Mouse (Mus musculus) inflammation-experienced regulatory T-cells, adult 6 months (primary cell): ENCODE measurements at regions not wholly inside any gene's neighbourhood (a gene's known extent, or its start where the extent isn't known, plus 50 kb on each side); places are given as distances from the start of the nearest gene placed in this dataset.
A peak's percentile ranks its signal among the peaks of the same experiment; 100 is the strongest.

Source experiments
- ATAC-seq: one replicate; pipeline ENCODE4 v1.8.0; 2017

GRCm38 (mm10) chr2:45236168-45236700, 119.0 kb upstream of the Zeb2 start:
- ATAC-seq: no peak

DNA sequence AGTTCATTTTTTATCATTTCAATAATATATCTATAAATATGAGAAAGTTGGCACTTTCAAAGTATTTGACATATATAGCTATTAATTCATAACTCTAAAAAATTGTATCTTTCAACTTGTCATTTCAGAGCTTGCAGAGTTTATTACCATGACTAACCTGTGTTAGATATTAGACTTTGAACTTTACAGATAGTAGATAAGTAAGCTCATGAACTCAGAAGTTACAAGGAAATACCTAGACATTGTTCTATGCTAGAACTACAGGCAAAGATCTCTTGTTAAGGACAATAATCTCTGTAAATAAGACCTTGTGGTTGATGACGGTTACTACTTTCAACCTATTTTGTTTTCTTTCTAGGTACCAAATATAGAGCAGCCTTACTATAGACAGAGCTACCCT, 117.0 kb upstream of the Zeb2 start:
- ATAC-seq: no peak

DNA sequence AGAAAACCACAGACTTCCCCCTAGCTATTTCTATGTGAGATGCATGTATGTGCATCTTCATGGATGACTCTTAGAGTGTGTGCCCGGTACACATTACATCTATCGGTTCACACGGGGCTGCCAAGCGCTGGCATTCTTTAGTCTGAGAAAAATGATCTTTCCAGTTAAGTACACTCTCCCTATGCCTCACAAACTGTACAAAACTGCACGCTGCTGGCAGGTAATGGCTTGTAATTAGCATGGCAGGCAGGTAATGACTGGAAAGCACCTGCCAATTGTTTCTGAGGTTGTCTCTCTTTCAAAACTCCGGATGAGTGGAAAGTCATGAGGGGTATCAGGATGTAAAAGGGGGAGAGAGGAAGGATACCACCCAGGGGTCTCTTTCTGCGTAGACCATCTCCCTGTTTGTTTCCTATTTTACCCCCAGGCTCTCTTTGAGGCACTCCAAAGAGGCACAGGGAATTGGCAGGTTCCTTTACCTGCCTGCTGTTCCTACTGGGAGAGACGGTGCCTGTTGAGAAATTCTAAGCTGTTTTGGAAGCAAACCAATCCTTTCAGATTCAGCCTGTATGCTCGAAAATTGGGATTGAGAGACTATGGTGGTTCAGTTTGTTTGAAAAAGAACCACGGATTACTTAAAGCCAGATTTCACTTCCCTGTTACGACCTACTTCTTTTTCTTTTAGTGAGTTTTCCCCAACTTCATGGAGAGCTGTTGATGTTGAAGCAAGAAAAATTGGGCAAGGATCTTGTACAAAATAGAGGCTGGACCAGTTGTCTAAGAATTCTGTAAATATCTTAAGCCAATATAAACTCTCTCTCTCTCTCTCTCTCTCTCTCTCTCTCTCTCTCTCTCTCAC, 113.4 kb upstream of the Zeb2 start:
- ATAC-seq: no peak

DNA sequence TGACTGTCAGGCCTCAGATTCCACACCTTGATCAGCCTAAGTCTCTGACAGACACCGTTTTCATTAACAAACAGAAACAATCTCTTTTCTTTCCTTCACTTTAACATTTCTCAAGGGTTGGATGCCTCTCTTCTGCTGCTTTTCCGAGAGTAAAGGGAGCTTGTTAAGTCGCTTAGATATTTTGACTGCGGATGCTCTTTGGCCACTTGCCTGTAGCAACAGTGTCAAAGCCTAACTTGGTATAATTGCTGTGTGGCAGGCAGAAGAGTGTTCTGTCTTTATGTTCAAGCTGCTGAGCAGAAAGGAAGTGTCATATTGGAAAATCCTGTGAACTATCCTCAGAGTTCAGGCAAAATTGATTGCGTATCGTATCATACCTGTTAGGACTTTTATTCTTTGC, 112.3 kb upstream of the Zeb2 start:
- ATAC-seq: no peak

GRCm38 (mm10) chr2:45227276-45227944, 110.2 kb upstream of the Zeb2 start:
- ATAC-seq: no peak

- no peak for ATAC-seq
Measured at GRCm38 (mm10) chr2:45226045-45226370, 108.8 kb upstream of the Zeb2 start.

DNA sequence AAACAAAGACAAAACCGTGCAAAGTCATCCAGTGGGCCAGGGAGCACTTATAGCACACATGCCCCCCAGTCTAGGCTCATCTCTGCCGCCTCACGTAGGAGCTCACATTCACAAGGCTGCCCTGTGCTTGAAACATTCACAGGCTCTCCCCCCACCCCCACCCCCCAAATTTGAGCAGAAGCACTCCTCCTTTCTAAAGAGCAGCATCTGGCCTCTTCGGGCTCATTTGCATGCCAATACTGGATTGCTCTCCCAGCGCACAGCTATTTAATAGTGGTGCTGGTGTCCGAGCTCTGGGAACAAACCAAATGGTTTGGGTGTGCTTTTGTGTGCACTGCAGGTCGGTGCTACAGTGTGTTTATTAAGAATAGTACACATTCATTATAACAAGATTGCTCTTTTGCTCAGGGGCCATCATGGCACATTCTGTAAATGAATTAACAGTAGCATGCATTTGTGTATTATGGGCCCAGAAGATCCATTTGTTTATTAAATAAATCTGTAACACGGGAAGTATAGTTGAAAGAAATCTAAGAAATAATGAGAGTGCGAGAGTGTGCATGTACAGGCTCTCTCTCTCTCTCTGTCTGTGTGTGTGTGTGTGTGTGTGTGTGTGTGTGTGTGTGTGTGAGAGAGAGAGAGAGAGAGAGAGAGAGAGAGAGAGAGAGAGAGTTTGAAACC, 108.3 kb upstream of the Zeb2 start:
- ATAC-seq: no peak

DNA sequence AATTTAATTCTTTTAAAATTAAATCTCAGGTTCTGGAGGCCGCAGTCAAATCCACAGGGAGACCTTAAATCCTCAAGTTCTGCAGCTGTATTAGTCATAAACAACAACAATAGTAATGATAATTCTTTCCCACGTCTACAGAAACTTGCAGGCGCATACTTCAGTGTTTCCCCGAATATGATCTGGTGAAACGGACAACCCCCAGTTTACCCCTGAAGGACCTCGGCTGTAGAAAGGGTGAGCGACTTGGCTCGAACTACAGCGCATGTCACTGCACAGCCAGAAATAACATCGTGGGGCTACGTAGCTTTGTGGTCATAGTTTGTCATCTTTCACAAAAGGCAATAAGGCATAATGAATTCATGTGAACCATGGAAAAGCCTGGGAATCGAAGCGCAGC, 105.0 kb upstream of the Zeb2 start:
- ATAC-seq: no peak

- no peak for ATAC-seq
Measured at GRCm38 (mm10) chr2:45219851-45220250, 102.7 kb upstream of the Zeb2 start.

DNA sequence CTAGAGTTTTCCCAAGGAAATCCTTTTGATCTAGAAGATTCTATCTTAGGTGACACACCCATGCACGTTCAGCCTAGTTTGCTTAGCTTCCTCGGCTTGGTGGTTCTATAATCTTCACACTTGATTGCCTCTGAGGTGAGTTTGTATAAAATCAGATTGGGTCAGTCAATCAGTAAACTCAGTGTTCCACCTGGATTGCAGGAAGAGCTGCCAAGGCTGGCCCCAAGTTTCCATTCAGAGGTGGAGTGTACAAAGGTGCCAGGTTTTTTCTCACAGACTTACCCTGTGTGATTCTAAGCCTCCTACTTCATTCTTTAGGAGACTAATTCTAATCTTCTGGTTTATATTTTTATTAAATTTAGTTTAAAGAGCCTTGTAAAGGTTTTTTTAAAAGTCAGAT, 95.6 kb upstream of the Zeb2 start:
- no peak for ATAC-seq

- no peak for ATAC-seq
Measured at GRCm38 (mm10) chr2:45208526-45208925, 91.3 kb upstream of the Zeb2 start.

DNA sequence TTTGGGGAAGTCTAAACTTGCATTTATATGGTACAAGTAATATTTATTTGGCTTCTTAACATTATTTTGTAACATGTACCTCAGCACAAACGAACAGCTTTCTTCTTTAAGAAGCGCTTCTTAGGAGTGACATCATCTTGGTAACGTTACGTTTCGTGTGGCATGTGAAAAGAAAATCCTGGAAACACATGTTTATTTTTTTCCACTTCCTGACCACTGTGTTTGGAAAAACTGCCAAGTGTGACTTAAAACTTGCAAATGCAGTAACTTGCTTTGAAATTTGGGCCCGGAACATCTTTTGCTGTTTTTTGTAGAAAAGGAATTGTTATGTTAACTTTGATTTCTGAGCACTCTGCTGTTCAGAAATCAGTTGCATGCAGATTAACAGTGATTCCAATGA, 88.6 kb upstream of the Zeb2 start:
- ATAC-seq: no peak

GRCm38 (mm10) chr2:45205211-45205610, 88.0 kb upstream of the Zeb2 start:
- no peak for ATAC-seq

- ATAC-seq: no peak
Measured at GRCm38 (mm10) chr2:45197955-45198631, 80.9 kb upstream of the Zeb2 start.

- peak; percentile 73 for ATAC-seq
Measured at GRCm38 (mm10) chr2:45197342-45197741, 80.1 kb upstream of the Zeb2 start.

DNA sequence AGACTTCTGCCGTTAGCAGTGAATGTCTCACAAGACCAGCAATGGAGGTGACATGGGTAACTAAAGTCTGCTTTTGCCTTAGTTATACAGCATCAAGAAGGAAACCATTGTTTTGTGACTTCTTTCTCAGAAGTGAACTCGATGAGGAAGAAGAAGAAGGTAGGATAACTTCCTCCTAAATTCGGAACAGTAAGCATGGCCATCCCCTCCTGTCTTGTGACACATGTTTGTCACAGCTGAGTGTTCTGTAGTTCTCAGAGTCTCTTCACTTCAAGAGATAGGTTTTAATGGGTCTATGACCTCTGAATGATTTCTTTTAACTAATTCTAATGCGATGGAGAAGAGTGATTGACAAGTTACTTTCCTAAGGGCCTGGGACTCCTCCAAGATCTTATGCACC, 79.3 kb upstream of the Zeb2 start:
- ATAC-seq: no peak

- ATAC-seq: no peak
Measured at GRCm38 (mm10) chr2:45194335-45194734, 77.1 kb upstream of the Zeb2 start.

GRCm38 (mm10) chr2:45185621-45185999, 68.4 kb upstream of the Zeb2 start:
- ATAC-seq: no peak

GRCm38 (mm10) chr2:45184704-45185620, 67.8 kb upstream of the Zeb2 start:
- no peak for ATAC-seq

DNA sequence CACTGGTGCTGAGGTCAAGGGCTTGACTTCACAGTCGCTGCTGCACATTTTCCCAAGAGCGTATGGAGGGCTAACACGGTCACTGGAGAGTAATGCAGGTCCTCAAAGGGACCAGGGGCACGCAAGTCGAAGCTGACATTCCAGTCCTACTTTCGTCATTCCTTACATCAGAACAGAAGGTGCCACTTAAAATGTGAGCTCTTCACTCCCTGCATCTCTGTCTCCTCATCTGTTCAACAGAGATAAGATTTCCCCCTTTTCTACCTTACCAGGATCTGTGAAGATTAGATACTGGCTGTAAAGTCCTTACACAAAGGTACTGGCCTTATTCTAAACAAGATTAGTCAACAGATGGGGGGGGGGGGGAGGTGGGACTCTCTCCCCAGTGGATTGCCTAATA, 67.0 kb upstream of the Zeb2 start:
- no peak for ATAC-seq

GRCm38 (mm10) chr2:45182876-45183275, 65.7 kb upstream of the Zeb2 start:
- no peak for ATAC-seq

DNA sequence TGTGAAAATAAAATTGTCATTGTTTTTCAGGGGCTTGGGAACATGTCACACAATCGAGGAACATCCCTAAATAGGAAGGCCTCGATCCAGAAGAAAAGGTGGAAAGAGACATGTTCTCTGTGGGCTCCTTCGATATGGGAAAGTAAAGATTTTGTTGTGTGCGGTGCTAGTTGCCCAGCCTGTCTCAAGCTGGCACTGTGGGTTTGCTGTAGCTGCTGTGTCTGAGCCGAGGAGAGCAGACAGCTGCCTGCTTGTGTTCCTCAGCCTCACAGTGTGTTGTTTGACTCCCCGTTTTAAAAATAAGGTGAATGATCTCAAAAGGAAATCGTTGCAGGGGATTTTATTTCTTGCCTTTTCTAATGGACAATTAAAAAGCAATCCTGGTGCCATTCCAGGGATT, 64.4 kb upstream of the Zeb2 start:
- no peak for ATAC-seq
